Mouse (Mus musculus): ENCODE data around the gene D16Ertd472e.

Gene D16Ertd472e

GRCm38 (mm10) chr16:78490779-78491178 is 85.7 kb downstream of the D16Ertd472e start:
- DNase-seq (ENCODE audit: low spot score in 2 of 2) = no peak

Measured in frontal cortex, postnatal 14 days (tissue).